Mouse (Mus musculus): ENCODE data around the gene Tyrp1. TPM values are rescaled to one million over a fixed set of nuclear protein-coding genes. Genes with fewer than 3 reads are reported as not detected.

Tyrp1 gene
- polyA plus RNA-seq (2021; fragmentation: Nextera tagmentation), result 0.07 TPM in 1 of 2 replicates, not detected in the other
- long read RNA-seq, experiment 1, result 0 reads
- long read RNA-seq, experiment 2, result 0 reads

GRCm38 (mm10) chr4:80834050-80834449 is at the start of gene Tyrp1:
Tyrp1 (plus strand) TSS chr4:80834123.

Other genes starting within 250 kb of the Tyrp1 start
- gene Lurap1l, start 76.5 kb downstream of the Tyrp1 start, polyA plus RNA-seq (2021; fragmentation: Nextera tagmentation), result 10.1 and 11.7 TPM in 2 replicates